Mouse (Mus musculus): ENCODE measurements around the gene Sipa1l3.

The Sipa1l3 gene

GRCm38 (mm10) chr7:29416906-29417305 is 101.5 kb downstream of the Sipa1l3 start:
- no peak for DNase-seq (ENCODE audit: low spot score in 2 of 2)

- DNase-seq (ENCODE audit: low spot score in 2 of 2): no peak
These were observed 106.4 kb downstream of the Sipa1l3 start for GRCm38 (mm10) chr7:29411838-29412580.

DNA sequence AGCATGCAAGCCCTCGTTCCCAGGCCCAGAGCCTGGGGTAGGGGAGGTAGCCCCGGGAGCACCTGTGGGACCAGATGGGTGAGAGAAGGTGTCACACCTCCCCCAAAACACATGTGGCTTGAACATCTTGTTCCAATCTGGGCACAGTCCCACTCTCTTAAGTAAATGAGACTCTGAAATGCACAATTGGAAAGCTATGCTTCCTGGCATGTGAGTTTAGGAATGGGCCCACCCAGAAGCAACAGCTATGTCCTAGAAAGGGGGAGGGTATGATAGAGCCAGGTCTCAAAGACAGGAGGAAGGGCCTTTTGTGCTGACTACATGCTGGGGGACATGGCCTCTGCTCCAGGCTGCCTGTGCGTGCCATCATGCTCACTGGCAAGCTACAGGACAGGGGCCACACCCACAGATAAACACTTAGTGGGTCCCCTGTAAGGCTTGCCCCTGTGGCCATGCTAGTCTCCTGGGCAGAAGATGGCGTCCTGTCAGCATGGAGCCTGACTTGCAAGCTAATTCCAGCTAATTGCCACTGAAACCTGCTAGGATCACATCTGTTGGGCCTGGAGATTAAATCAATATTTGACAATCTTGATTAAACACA is 107.1 kb downstream of the Sipa1l3 start:
- no peak for DNase-seq (ENCODE audit: low spot score in 2 of 2)

DNA sequence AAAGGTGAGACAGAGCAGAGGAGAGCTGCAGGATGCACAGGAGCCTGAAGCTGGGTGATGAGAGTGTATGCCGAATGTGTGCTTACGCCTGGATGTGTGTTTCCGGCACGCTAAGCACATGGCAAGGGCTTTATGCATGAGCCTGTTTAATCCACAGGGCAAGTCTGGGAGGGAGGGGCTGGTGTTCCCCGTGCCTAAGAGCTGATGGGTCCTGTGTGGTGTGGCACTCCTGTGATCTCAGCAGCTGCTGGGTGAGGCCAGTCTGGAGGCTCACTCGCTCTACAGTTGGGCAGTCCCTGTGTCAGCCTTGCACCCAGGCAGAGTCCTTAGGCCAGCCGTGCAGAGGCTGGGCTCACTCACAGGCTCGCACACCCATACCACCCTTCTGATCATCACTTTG is 108.0 kb downstream of the Sipa1l3 start:
- DNase-seq (ENCODE audit: low spot score in 2 of 2): no peak

DNA sequence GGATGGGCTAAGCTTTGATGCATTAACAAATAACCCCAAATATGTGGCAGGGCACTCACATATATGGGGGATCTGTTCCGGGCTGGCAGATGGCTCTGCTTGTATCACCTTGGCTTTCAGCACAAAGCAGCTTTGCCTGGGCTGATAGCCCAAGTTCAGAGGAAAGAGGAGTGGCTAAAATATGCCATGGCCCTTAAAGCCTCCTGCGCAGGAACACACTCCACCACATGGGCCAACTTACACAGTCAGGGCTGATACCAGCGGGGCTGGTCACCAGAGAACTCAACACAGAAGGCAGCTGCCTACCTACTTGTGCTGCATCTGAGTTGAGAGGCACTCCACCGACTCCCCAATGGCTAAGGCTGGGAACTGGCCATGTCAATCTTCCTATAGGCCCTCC is 111.6 kb downstream of the Sipa1l3 start:
- no peak for DNase-seq (ENCODE audit: low spot score in 2 of 2)

- no peak for DNase-seq (ENCODE audit: low spot score in 2 of 2)
These were observed 114.3 kb downstream of the Sipa1l3 start for GRCm38 (mm10) chr7:29404126-29404525.

DNA sequence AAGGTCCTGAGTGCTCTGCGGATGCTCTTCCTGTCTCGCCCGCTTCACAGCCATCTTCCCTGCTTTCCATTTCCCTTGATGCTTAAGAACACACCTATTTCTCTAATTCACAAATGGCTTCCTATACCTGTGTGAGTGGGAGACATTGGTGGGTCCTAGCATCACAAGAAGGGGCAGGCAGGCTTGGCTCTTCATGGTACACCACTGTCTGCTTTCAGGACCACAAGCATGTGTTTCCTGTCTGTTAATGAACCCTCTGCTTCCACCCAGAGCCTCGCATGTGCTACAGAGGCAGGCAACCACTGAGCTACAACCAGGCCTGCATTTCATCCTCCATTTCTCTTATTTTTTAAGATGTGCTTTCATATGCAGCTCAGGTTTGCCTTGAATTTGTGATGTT is 116.4 kb downstream of the Sipa1l3 start:
- DNase-seq (ENCODE audit: low spot score in 2 of 2): no peak

- DNase-seq (ENCODE audit: low spot score in 2 of 2): no peak
These were observed 118.0 kb downstream of the Sipa1l3 start for GRCm38 (mm10) chr7:29400451-29400850.

- DNase-seq (ENCODE audit: low spot score in 2 of 2): no peak
These were observed 119.4 kb downstream of the Sipa1l3 start for GRCm38 (mm10) chr7:29399056-29399455.

GRCm38 (mm10) chr7:29397486-29397885 is 121.0 kb downstream of the Sipa1l3 start:
- no peak for DNase-seq (ENCODE audit: low spot score in 2 of 2)

DNA sequence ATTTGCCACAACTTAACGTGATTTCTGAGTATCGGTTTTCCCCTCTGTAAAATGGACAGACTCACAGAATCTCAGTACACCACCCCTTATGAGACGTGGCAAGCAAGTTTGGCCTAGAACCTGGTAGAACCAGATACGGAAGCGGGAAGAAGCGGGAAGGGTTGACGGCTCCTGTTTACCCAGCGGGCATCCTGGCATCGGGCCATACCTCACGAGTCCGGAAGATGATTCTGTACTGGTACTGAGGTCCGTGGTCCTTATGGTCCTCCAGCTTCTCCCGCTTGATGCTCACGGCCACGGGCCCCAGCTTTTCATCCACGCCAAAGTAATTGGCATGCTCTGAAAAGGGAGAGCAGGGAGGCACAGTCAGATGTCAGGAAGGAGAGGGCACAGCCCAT is 121.5 kb downstream of the Sipa1l3 start:
- no peak for DNase-seq (ENCODE audit: low spot score in 2 of 2)

DNA sequence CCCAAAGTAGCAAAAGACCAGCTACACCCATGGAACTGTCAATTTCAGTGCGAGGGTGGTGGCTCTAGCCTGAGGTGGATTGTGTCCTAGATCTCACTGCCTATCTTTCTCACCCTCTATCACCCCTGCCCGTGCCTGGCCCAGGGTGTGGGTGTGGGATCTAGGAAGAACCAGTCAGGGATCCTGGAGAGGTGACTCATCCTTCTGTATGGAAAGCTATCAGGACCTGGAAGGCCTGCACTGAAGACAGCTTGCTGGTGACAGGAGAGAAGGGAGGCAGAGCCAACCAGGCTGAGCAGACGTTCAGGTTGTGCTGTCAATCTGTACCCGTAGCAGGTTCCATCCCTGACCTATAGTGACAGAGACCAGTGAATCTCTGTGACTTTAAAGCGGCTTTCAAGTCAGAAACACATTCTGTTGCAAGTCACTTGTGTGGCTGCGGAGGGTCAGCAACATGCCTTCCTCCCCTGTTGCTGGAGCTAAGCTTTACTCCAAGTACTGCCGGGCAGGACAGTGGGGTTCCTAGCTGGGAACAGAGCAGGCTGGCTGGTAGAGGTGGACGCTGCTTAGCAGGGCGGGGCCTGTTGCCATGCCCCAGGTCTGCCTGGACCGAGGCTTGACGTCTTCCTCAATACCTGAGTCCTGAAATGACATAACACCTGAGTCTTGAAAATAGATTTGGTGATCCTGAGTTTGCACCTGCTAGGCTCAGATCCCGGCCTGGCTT is 122.1 kb downstream of the Sipa1l3 start:
- no peak for DNase-seq (ENCODE audit: low spot score in 2 of 2)

DNA sequence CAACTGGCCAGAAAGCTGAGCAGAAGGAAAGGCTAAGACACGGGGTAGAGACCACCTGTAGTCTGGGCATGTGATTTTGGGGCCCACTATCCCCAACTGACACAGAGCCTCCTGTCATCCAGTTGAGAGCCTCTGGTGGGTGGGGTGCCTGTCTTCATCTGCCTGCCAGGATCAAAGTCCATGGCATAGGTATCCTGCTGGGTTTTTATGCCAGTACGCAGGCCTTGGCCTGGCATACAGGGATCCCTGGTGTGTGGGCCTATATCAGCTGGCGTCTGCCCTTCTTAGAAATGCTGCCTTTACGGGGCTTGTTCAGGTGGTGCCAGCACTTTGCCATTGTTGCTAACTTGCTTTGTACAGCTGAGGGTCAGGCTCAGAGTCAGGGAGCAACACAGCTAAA is 123.3 kb downstream of the Sipa1l3 start:
- no peak for DNase-seq (ENCODE audit: low spot score in 2 of 2)

GRCm38 (mm10) chr7:29393292-29393691 is 125.1 kb downstream of the Sipa1l3 start:
- no peak for DNase-seq (ENCODE audit: low spot score in 2 of 2)

DNA sequence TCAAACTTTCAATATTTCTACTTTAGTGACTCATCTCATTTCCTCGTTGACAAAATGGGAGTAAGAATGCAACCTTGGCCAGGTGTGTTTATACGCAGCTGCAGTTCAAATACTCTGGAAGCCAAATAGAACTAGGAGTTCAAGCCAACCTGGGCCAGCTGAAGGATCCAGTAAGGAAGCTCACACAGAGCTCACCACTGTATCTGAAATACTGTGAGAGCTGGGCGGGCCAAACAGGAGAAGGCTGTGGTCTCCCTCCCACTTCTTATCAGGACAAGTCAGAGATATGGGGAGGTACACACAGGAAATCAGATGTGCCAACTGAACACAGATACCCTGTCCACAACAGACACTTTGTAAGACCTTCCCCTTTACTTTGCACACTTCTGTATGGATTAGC is 125.6 kb downstream of the Sipa1l3 start:
- no peak for DNase-seq (ENCODE audit: low spot score in 2 of 2)

DNA sequence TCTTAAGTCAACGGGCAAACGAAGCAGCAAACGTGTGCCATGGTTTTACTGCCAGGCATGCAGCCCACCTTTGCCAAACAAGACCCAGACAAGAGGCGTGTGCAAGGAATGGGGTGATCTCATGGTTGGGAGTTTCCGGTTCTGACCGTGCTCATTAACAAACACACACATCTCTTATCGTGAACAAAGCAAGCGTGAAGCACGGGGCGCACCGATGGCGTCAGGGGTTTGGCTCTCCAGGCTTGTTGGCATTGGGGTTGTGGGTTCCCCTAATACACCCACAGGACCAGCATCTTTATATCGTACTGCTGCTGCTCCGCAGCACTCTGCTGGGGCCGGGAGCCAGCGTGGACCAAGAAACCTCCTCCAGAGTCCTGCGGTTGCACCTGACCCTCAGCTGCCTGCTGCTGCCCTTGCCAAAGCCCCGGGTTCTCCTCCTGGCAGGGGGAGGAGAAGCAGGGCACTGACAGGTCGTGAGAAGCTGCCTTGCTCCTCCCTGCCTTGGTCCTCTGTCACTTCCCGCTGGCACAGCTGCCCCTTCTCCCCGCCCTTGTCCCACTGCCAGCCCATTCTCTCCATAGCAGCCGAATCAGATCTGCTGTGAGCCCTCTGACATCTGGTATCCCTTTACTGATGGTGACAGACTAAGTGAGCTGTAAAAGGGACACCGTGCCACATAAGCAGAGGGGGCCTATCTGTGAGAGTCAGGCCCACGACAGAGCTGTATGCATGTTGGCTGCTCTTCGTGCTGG is 126.5 kb downstream of the Sipa1l3 start:
- no peak for DNase-seq (ENCODE audit: low spot score in 2 of 2)

DNA sequence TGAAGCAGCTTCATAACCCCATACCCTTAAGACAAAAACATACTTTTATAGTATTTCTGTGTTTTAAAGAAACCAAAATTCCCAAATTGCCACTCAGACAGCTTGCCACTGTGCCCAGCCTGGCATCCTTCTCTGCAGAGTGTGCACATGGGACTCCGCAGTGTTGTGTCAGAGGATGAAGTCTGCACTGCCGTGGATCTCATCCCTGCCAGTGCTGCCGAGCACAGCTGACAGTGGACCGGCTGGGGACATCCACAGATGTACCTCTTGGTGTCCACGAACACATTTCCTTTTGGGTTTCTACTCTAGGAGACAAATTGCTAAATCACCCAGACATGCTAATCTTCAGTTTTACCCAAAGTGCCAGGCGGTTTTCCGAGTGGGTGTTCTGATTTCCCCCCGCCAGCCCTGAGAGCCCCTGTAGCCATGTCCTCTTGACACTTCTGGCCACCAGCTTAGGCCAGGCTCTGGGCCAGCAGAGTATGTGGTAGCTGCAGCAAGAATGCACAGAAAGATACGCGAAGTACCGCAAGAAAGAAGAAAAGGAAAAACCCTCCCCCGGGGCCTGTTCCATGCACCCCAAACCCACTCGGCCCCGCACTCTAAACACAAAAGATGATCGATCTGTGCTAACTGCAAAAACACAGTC is 127.2 kb downstream of the Sipa1l3 start:
- DNase-seq (ENCODE audit: low spot score in 2 of 2): no peak

- DNase-seq (ENCODE audit: low spot score in 2 of 2): no peak
These were observed 128.2 kb downstream of the Sipa1l3 start for GRCm38 (mm10) chr7:29390234-29390633.

- DNase-seq (ENCODE audit: low spot score in 2 of 2): peak; percentile 50 to 64
These were observed 130.8 kb downstream of the Sipa1l3 start for GRCm38 (mm10) chr7:29387524-29388068.

GRCm38 (mm10) chr7:29386349-29386748 is 132.1 kb downstream of the Sipa1l3 start:
- DNase-seq (ENCODE audit: low spot score in 2 of 2): no peak

DNA sequence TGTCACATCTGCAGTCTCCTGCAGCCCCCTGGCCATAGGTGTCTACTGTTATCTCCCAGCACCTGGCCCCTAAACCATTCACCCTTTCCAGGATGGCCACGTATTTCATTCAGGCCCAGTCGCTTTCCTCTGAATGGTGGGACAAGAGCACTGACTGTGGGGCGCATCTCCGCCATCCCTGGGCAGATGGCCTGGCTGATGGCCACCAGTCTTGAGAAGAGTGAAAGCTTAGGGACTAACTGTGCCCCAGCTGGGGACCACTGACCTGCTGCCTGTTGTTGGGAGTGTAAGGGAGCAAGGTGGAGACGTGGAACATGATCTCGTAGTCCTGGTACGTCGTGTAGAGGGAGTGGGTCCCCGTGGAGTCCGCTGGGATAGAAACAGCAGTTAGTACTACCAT is 132.7 kb downstream of the Sipa1l3 start:
- DNase-seq (ENCODE audit: low spot score in 2 of 2): no peak

Data from frontal cortex, postnatal 10 days (tissue).